Mouse (Mus musculus) liver, adult 2 months (tissue): ENCODE measurements at regions not wholly inside any gene's neighbourhood (a gene's known extent, or its start where the extent isn't known, plus 50 kb on each side); places are given as distances from the start of the nearest gene placed in this dataset.
"Not testable (repeated sequence)": the region's sequence is repeated elsewhere in the genome, so short reads cannot be mapped to it uniquely, and the experiment has no call there.

Source experiments
- DNase-seq: peaks from one replicate; pipeline ENCODE4 v3.0.0-alpha.2; 2011; ENCODE audit warnings: low read depth, low spot score; ENCODE audit errors: extremely low read depth
- H3K27ac ChIP-seq: fragments of 200-500 bp; replicated peaks from 2 replicates; pipeline ENCODE4 v1.5.1; 2012; ENCODE audit warnings: low read depth, mild to moderate bottlenecking, control low read depth, inconsistent platforms, low read length; ENCODE audit not compliant: insufficient read depth
- H3K27me3 ChIP-seq: fragments of 200-500 bp; 2 replicates; pipeline ENCODE4 v1.6.1; 2012; ENCODE audit warnings: mild to moderate bottlenecking, moderate library complexity, low read length, inconsistent platforms; ENCODE audit not compliant: control insufficient read depth, insufficient read depth
- H3K36me3 ChIP-seq: fragments of 200-500 bp; 2 replicates; pipeline ENCODE4 v1.6.1; 2012; ENCODE audit warnings: low read length, inconsistent platforms; ENCODE audit not compliant: control insufficient read depth, insufficient read depth
- H3K4me1 ChIP-seq: fragments of 200-500 bp; 2 replicates; pipeline ENCODE4 v1.6.1; 2011; ENCODE audit warnings: low read length; ENCODE audit not compliant: control insufficient read depth, insufficient read depth
- H3K4me3 ChIP-seq: fragments of 200-500 bp; 2 replicates; pipeline ENCODE4 v1.5.1; 2011; ENCODE audit warnings: low read depth, mild to moderate bottlenecking, control low read depth, low read length, moderate library complexity; ENCODE audit not compliant: insufficient read depth
- H3K79me2 ChIP-seq: fragments of 200-500 bp; 2 replicates; pipeline ENCODE4 v1.6.1; 2012; ENCODE audit warnings: inconsistent platforms, mild to moderate bottlenecking, low read length, moderate library complexity; ENCODE audit not compliant: control insufficient read depth, insufficient read depth
- H3K9ac ChIP-seq: fragments of 200-500 bp; 2 replicates; pipeline ENCODE4 v1.6.1; 2012; ENCODE audit warnings: low read depth, mild to moderate bottlenecking, control low read depth, inconsistent platforms, low read length
- CTCF ChIP-seq: fragments of 200-500 bp; IDR thresholded peaks from 2 replicates; pipeline ENCODE4 v1.5.1; 2011; ENCODE audit warnings: low read depth, low read length, control low read depth
- POLR2A ChIP-seq: fragments of 200-500 bp; IDR thresholded peaks from 2 replicates; pipeline ENCODE4 v1.6.1; 2011; ENCODE audit warnings: low read length, control low read depth; ENCODE audit not compliant: insufficient read depth; ENCODE audit errors: extremely low read depth
- WGBS: fragments of 180-500 bp; shearing (Covaris S2); methylation state at CpG from one replicate; pipeline ENCODE4 v1.1.7; 2018; 5-methylcytosine and 5-hydroxymethylcytosine counted together

DNA sequence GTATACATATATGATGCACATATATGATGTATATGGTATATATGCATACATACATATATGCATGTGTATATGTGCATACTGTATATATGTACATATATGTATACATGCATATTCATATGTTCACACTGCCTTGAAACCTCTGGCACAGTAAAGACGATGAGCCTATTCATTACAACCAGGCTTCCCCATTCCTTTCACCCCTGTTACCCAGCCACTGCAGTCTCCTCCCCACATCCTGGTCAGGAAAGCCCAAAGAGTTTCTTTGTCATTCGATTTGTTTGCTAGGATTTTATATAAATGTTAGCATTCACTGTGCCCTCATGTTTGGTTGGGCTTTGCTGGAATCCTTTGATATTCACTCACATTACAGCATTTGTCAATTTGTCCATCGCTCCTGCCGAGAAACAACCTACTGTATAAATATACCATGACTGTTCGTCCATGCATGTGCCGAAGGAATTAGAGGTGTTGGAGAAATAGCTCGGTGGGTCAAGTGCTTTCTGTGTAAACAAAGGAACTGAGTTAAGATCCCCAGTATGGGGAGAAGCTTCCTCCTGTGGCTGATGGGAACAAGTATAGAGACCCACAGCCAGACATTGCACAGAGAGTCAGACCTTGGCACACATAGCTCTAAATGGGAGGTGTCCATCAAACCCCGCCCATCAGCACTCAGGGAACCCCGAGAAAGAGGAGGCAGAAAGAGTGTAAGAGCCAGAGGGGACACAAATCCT, 81.0 kb upstream of the Dars start:
- DNase-seq = no peak
- Histone ChIP-seq H3K79me2 (no peaks in the 10 kb centered on the region), H3K36me3 (no peaks in the 10 kb centered on the region), H3K27ac (no peak overlapping the region), H3K4me3 (no peak overlapping the region), H3K4me1 (no peaks in the 10 kb centered on the region), H3K27me3 (no peaks in the 10 kb centered on the region), H3K9ac (no peak overlapping the region)
- TF ChIP-seq CTCF = no peak
- TF ChIP-seq POLR2A = no peak
- 77% methylated on average over 9 of the region's 9 CpGs for WGBS

DNA sequence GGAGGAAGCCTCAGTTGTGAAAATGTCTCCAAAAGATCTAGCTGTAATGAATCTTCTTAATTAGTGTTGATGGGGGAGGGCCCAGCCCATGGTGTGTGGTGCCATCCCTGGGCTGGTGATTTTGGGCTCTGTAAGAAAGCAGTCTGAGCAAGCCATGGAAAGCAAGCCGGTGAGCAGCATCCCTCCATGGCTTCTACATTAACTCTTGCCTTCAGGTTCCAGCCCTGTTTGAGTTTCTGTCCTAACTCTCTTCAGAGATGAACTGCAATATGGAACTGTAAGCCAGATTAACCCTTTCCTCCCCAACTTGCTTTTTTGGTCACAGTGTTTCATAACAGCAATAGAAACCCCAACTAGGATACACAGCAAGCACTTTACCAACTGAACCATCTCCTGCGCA, 75.1 kb upstream of the Dars start:
- no peak overlapping the region for H3K9ac ChIP-seq
- H3K4me1 ChIP-seq = no peaks in the 10 kb centered on the region
- no peaks in the 10 kb centered on the region for H3K27me3 ChIP-seq
- H3K27ac ChIP-seq = no peak overlapping the region
- no peaks in the 10 kb centered on the region for H3K36me3 ChIP-seq
- 90% methylated on average over 2 of the region's 2 CpGs for WGBS
- TF ChIP-seq POLR2A (no peak), CTCF (no peak)
- DNase-seq = no peak
- H3K4me3 ChIP-seq = no peak overlapping the region
- H3K79me2 ChIP-seq = no peaks in the 10 kb centered on the region

DNA sequence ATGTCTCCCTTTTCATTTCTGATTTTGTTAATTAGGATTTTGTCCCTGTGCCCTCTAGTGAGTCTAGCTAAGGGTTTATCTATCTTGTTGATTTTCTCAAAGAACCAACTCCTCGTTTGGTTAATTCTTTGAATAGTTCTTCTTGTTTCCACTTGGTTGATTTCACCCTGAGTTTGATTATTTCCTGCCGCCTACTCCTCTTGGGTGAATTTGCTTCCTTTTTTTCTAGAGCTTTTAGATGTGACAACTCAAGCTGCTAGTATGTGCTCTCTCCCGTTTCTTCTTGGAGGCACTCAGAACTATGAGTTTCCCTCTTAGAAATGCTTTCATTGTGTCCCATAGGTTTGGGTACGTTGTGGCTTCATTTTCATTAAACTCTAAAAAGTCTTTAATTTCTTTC, 70.0 kb upstream of the Dars start:
- not testable (repeated sequence) for H3K36me3 ChIP-seq, H3K27ac ChIP-seq, H3K4me3 ChIP-seq, DNase-seq, H3K9ac ChIP-seq, H3K79me2 ChIP-seq, H3K27me3 ChIP-seq, H3K4me1 ChIP-seq
- 67% methylated on average over 4 of the region's 4 CpGs for WGBS

DNA sequence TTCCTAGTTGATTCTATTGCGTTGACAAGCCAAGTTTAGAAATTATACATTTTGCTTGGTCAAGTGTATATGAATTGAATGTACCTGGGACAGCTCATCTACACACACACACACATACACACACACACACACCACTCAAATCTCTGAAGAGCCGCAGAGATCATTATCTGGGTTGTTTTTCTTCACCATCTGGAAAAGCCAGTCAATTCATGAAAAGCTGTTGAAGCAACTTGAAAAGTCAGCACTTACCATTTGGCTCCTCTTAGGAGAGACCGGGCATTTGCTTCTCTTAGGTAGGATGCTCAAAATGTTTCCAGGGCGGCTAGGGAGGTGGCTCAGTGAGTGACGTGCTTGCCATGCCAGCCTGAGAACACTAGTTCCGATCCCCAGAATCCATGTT, 61.2 kb upstream of the Dars start:
- Histone ChIP-seq H3K4me1 (no peaks in the 10 kb centered on the region), H3K79me2 (no peaks in the 10 kb centered on the region), H3K36me3 (no peaks in the 10 kb centered on the region), H3K27ac (no peak overlapping the region), H3K9ac (no peak overlapping the region), H3K4me3 (no peak overlapping the region), H3K27me3 (no peaks in the 10 kb centered on the region)
- no peak for DNase-seq
- 78% methylated on average over 6 of the region's 6 CpGs for WGBS
- no peak for TF ChIP-seq POLR2A
- TF ChIP-seq CTCF = no peak

DNA sequence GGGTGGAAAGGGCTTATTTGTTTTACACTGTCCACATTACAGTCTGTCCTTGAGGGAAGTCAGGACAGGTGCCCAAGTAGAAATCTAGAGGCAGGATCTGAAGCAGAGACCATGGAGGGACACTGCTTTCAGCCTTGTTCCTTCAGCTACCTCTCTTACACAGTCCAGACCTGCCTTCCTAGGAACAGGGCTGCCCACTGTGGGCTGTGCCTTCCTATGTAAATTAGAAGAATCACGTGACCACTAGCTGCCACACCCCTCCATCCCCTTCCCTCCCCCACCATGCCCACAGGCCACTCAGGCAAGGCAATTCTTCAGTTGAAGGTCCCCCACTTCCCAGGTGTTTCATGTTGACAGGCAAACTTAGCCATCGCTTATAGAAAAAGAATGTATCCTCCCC, 60.5 kb upstream of the Dars start:
- no peaks in the 10 kb centered on the region for H3K36me3 ChIP-seq
- no peak for DNase-seq
- WGBS = 82% methylated on average over 2 of the region's 2 CpGs

DNA sequence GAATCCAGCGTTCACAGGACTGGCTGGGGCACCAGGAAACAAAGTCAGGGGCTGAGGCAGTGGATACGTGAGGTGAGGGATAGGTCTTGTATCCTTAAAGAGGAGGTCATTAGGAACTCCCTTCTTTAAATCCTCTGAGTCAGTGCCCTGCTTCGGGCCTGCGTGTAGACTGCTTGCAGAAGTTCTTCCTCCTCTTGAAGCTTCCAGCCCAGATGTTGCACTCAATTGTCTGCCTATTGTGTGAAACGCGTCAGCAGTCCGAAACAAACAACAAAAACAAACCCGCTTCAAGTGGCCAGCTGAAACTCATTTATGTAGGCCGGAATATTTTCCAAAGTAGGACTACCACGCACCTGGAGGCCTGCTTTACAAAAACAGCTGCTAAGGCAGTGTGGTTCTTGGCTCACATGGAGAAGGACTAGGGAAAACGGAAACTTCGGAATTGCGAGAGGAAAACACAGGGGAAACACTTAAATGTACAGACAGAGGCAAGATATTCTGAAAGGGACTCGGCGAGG, 55.6 kb upstream of the Dars start:
- H3K27me3 ChIP-seq = peaks cover 3% of the 10 kb centered on the region; the same call in 1 of the 2 replicates
- no peak overlapping the region for H3K4me3 ChIP-seq
- TF ChIP-seq POLR2A = no peak
- no peak for TF ChIP-seq CTCF
- no peak overlapping the region for H3K9ac ChIP-seq
- no peak overlapping the region for H3K27ac ChIP-seq
- H3K36me3 ChIP-seq = no peaks in the 10 kb centered on the region
- peaks cover 1% of the 10 kb centered on the region; the same call in 1 of the 2 replicates for H3K4me1 ChIP-seq
- H3K79me2 ChIP-seq = no peaks in the 10 kb centered on the region
- 54% methylated on average over 15 of the region's 15 CpGs for WGBS
- no peak for DNase-seq

More for the DNA sequence above, 60.5 kb upstream of the Dars start:
- Histone ChIP-seq H3K79me2 (no peaks in the 10 kb centered on the region), H3K4me3 (no peak overlapping the region), H3K27me3 (no peaks in the 10 kb centered on the region), H3K9ac (no peak overlapping the region), H3K27ac (no peak overlapping the region), H3K4me1 (no peaks in the 10 kb centered on the region)
- TF ChIP-seq POLR2A (no peak), CTCF (no peak)
